Mouse (Mus musculus): ENCODE measurements around the gene Sertad2. TPM values are rescaled to one million over a fixed set of nuclear protein-coding genes. Genes with fewer than 3 reads are reported as not detected.

Gene Sertad2
- polyA plus RNA-seq, 1 experiment: 5.5 TPM

GRCm38 (mm10) chr11:20635646-20636045 is 92.6 kb downstream of the Sertad2 start:
- Histone ChIP-seq H3K4me3 (replicated peaks) (peak overlapping the region; percentile 100), H3K27me3 (ENCODE audit: control insufficient read depth) (no peaks in the 10 kb centered on the region), H3K36me3 (ENCODE audit: control insufficient read depth) (peaks cover 5% of the 10 kb centered on the region), H3K4me1 (ENCODE audit: control insufficient read depth) (peaks cover 81% of the 10 kb centered on the region), H3K9me3 (ENCODE audit: control insufficient read depth, low read length) (no peaks in the 10 kb centered on the region)
- no peak for TF ChIP-seq TAL1 (IDR thresholded peaks at IDR 0.05; ENCODE audit: low read length)
- TF ChIP-seq GATA1 (IDR thresholded peaks at IDR 0.05; ENCODE audit: low read length): no peak

- TF ChIP-seq TAL1 (IDR thresholded peaks at IDR 0.05; ENCODE audit: low read length): peak; percentile 85
- TF ChIP-seq GATA1 (IDR thresholded peaks at IDR 0.05; ENCODE audit: low read length): peak; percentile 77
- Histone ChIP-seq H3K4me1 (ENCODE audit: control insufficient read depth) (peaks cover 81% of the 10 kb centered on the region), H3K9me3 (ENCODE audit: control insufficient read depth, low read length) (no peaks in the 10 kb centered on the region), H3K4me3 (replicated peaks) (peak overlapping the region; percentile 100), H3K36me3 (ENCODE audit: control insufficient read depth) (peaks cover 8% of the 10 kb centered on the region), H3K27me3 (ENCODE audit: control insufficient read depth) (no peaks in the 10 kb centered on the region)
Observed at GRCm38 (mm10) chr11:20636114-20636513, 93.1 kb downstream of the Sertad2 start.

- no peaks in the 10 kb centered on the region for H3K27me3 ChIP-seq (ENCODE audit: control insufficient read depth)
- H3K36me3 ChIP-seq (ENCODE audit: control insufficient read depth): peaks cover 9% of the 10 kb centered on the region
- H3K9me3 ChIP-seq (ENCODE audit: control insufficient read depth, low read length): no peaks in the 10 kb centered on the region
- TF ChIP-seq TAL1 (IDR thresholded peaks at IDR 0.05; ENCODE audit: low read length) (no peak), GATA1 (IDR thresholded peaks at IDR 0.05; ENCODE audit: low read length) (no peak)
- peak overlapping the region; percentile 100 for H3K4me3 ChIP-seq (replicated peaks)
- peaks cover 80% of the 10 kb centered on the region for H3K4me1 ChIP-seq (ENCODE audit: control insufficient read depth)
Observed at GRCm38 (mm10) chr11:20637060-20637459, 94.0 kb downstream of the Sertad2 start.

- peaks cover 81% of the 10 kb centered on the region for H3K4me1 ChIP-seq (ENCODE audit: control insufficient read depth)
- no peak overlapping the region for H3K4me3 ChIP-seq (replicated peaks)
- H3K27me3 ChIP-seq (ENCODE audit: control insufficient read depth): no peaks in the 10 kb centered on the region
- H3K9me3 ChIP-seq (ENCODE audit: control insufficient read depth, low read length): no peaks in the 10 kb centered on the region
- peaks cover 11% of the 10 kb centered on the region for H3K36me3 ChIP-seq (ENCODE audit: control insufficient read depth)
- TF ChIP-seq TAL1 (IDR thresholded peaks at IDR 0.05; ENCODE audit: low read length): no peak
- no peak for TF ChIP-seq GATA1 (IDR thresholded peaks at IDR 0.05; ENCODE audit: low read length)
Observed at GRCm38 (mm10) chr11:20638841-20639240, 95.8 kb downstream of the Sertad2 start.

- Histone ChIP-seq H3K9me3 (ENCODE audit: control insufficient read depth, low read length) (no peaks in the 10 kb centered on the region), H3K4me1 (ENCODE audit: control insufficient read depth) (peaks cover 79% of the 10 kb centered on the region), H3K4me3 (replicated peaks) (no peak overlapping the region), H3K27me3 (ENCODE audit: control insufficient read depth) (no peaks in the 10 kb centered on the region), H3K36me3 (ENCODE audit: control insufficient read depth) (peaks cover 7% of the 10 kb centered on the region)
- no peak for TF ChIP-seq GATA1 (IDR thresholded peaks at IDR 0.05; ENCODE audit: low read length)
- TF ChIP-seq TAL1 (IDR thresholded peaks at IDR 0.05; ENCODE audit: low read length): no peak
Observed at GRCm38 (mm10) chr11:20639918-20640447, 96.9 kb downstream of the Sertad2 start.

- Histone ChIP-seq H3K9me3 (ENCODE audit: control insufficient read depth, low read length) (no peaks in the 10 kb centered on the region), H3K4me3 (replicated peaks) (no peak overlapping the region), H3K27me3 (ENCODE audit: control insufficient read depth) (no peaks in the 10 kb centered on the region), H3K4me1 (ENCODE audit: control insufficient read depth) (peaks cover 65% of the 10 kb centered on the region), H3K36me3 (ENCODE audit: control insufficient read depth) (peaks cover 19% of the 10 kb centered on the region)
- TF ChIP-seq GATA1 (IDR thresholded peaks at IDR 0.05; ENCODE audit: low read length): no peak
- no peak for TF ChIP-seq TAL1 (IDR thresholded peaks at IDR 0.05; ENCODE audit: low read length)
Observed at GRCm38 (mm10) chr11:20642321-20642720, 99.3 kb downstream of the Sertad2 start.

GRCm38 (mm10) chr11:20643161-20643560 is 100.1 kb downstream of the Sertad2 start:
- H3K4me1 ChIP-seq (ENCODE audit: control insufficient read depth): peaks cover 59% of the 10 kb centered on the region
- TF ChIP-seq TAL1 (IDR thresholded peaks at IDR 0.05; ENCODE audit: low read length): no peak
- no peak for TF ChIP-seq GATA1 (IDR thresholded peaks at IDR 0.05; ENCODE audit: low read length)

GRCm38 (mm10) chr11:20644166-20644565 is 101.1 kb downstream of the Sertad2 start:
- H3K4me3 ChIP-seq (replicated peaks): no peak overlapping the region
- TF ChIP-seq GATA1 (IDR thresholded peaks at IDR 0.05; ENCODE audit: low read length) (no peak), TAL1 (IDR thresholded peaks at IDR 0.05; ENCODE audit: low read length) (no peak)
- H3K9me3 ChIP-seq (ENCODE audit: control insufficient read depth, low read length): no peaks in the 10 kb centered on the region
- peaks cover 38% of the 10 kb centered on the region for H3K36me3 ChIP-seq (ENCODE audit: control insufficient read depth)
- peaks cover 50% of the 10 kb centered on the region for H3K4me1 ChIP-seq (ENCODE audit: control insufficient read depth)
- H3K27me3 ChIP-seq (ENCODE audit: control insufficient read depth): no peaks in the 10 kb centered on the region

More at GRCm38 (mm10) chr11:20643161-20643560, 100.1 kb downstream of the Sertad2 start:
- no peaks in the 10 kb centered on the region for H3K9me3 ChIP-seq (ENCODE audit: control insufficient read depth, low read length)
- no peaks in the 10 kb centered on the region for H3K27me3 ChIP-seq (ENCODE audit: control insufficient read depth)
- peaks cover 28% of the 10 kb centered on the region for H3K36me3 ChIP-seq (ENCODE audit: control insufficient read depth)
- H3K4me3 ChIP-seq (replicated peaks): no peak overlapping the region

- Histone ChIP-seq H3K4me3 (replicated peaks) (no peak overlapping the region), H3K27me3 (ENCODE audit: control insufficient read depth) (no peaks in the 10 kb centered on the region), H3K36me3 (ENCODE audit: control insufficient read depth) (peaks cover 45% of the 10 kb centered on the region), H3K4me1 (ENCODE audit: control insufficient read depth) (peaks cover 47% of the 10 kb centered on the region), H3K9me3 (ENCODE audit: control insufficient read depth, low read length) (no peaks in the 10 kb centered on the region)
- TF ChIP-seq GATA1 (IDR thresholded peaks at IDR 0.05; ENCODE audit: low read length) (no peak), TAL1 (IDR thresholded peaks at IDR 0.05; ENCODE audit: low read length) (no peak)
Observed at GRCm38 (mm10) chr11:20644872-20645271, 101.8 kb downstream of the Sertad2 start.

GRCm38 (mm10) chr11:20645521-20645920 is 102.5 kb downstream of the Sertad2 start:
- Histone ChIP-seq H3K9me3 (ENCODE audit: control insufficient read depth, low read length) (no peaks in the 10 kb centered on the region), H3K36me3 (ENCODE audit: control insufficient read depth) (peaks cover 51% of the 10 kb centered on the region), H3K4me3 (replicated peaks) (no peak overlapping the region), H3K27me3 (ENCODE audit: control insufficient read depth) (no peaks in the 10 kb centered on the region), H3K4me1 (ENCODE audit: control insufficient read depth) (peaks cover 40% of the 10 kb centered on the region)
- TF ChIP-seq GATA1 (IDR thresholded peaks at IDR 0.05; ENCODE audit: low read length) (no peak), TAL1 (IDR thresholded peaks at IDR 0.05; ENCODE audit: low read length) (no peak)
